Mouse (Mus musculus) embryonic facial prominence, embryonic 10.5 days (tissue): ENCODE data around the gene Ttc39a. TPM values are rescaled to one million over a fixed set of nuclear protein-coding genes. Genes with fewer than 3 reads are reported as not detected.

Experiments used
- DNase-seq: peaks from one replicate; pipeline ENCODE4 v3.0.0-alpha.2; 2017; ENCODE audit warnings: low spot score
- H3K27ac ChIP-seq: fragments of 300-500 bp; sonication (generic); replicated peaks from 2 replicates; pipeline ENCODE4 v1.5.1; 2016; ENCODE audit warnings: mild to moderate bottlenecking
- H3K27me3 ChIP-seq: fragments of 300-500 bp; sonication (generic); replicated peaks from 2 replicates; pipeline ENCODE4 v1.6.1; 2016; ENCODE audit warnings: low read depth, mild to moderate bottlenecking; ENCODE audit not compliant: poor library complexity, severe bottlenecking
- H3K36me3 ChIP-seq: fragments of 300-500 bp; sonication (generic); replicated peaks from 2 replicates; pipeline ENCODE4 v1.6.1; 2016; ENCODE audit warnings: mild to moderate bottlenecking, moderate library complexity
- H3K4me1 ChIP-seq: fragments of 300-500 bp; sonication (generic); 2 replicates; pipeline ENCODE4 v1.6.1; 2016
- H3K4me3 ChIP-seq: fragments of 300-500 bp; sonication (generic); 2 replicates; pipeline ENCODE4 v1.5.1; 2016; ENCODE audit warnings: mild to moderate bottlenecking, moderate library complexity
- H3K9me3 ChIP-seq: fragments of 300-500 bp; sonication (generic); 2 replicates; pipeline ENCODE4 v1.6.1; 2016; ENCODE audit warnings: mild to moderate bottlenecking
- WGBS: fragments of 180-500 bp; shearing (Covaris S2); methylation state at CpG from one replicate; pipeline ENCODE4 v1.1.7; 2016; 5-methylcytosine and 5-hydroxymethylcytosine counted together
- polyA plus RNA-seq: library from polyadenylated mRNA; unstranded; fragments of >200 nt; fragmentation: Nextera tagmentation; extraction: Ambion mirVana; gene quantifications from 2 replicates; pipeline ENCODE4 v1.2.1, GENCODE M21; 2016

The Ttc39a gene
- polyA plus RNA-seq, 1 experiment from 2014 or later, result 5.3 TPM

GRCm38 (mm10) chr4:109423438-109423837, 17.0 kb downstream of the Ttc39a start:
- Histone ChIP-seq H3K4me3 (no peak overlapping the region), H3K27ac (no peak overlapping the region), H3K9me3 (no peaks in the 10 kb centered on the region), H3K36me3 (no peaks in the 10 kb centered on the region), H3K27me3 (no peaks in the 10 kb centered on the region), H3K4me1 (peaks cover 3% of the 10 kb centered on the region; the same call in 1 of the 2 replicates)
- no peak for DNase-seq
- 81% methylated on average over 2 of the region's 2 CpGs for WGBS

GRCm38 (mm10) chr4:109427058-109427457, 20.6 kb downstream of the Ttc39a start:
- no peak overlapping the region for H3K4me3 ChIP-seq
- no peaks in the 10 kb centered on the region for H3K27me3 ChIP-seq
- no peak overlapping the region for H3K27ac ChIP-seq
- WGBS, result 78% methylated on average over 1 of the region's 1 CpGs
- DNase-seq, result no peak
- no peaks in the 10 kb centered on the region for H3K9me3 ChIP-seq
- no peaks in the 10 kb centered on the region for H3K36me3 ChIP-seq
- H3K4me1 ChIP-seq, result peaks cover 6% of the 10 kb centered on the region

- DNase-seq, result no peak
- 90% methylated on average over 7 of the region's 7 CpGs for WGBS
Observed at GRCm38 (mm10) chr4:109430250-109430649, 23.8 kb downstream of the Ttc39a start.

GRCm38 (mm10) chr4:109430854-109431253, 24.4 kb downstream of the Ttc39a start:
- DNase-seq, result peak; percentile 57
- Histone ChIP-seq H3K4me1 (peaks cover 25% of the 10 kb centered on the region), H3K9me3 (no peaks in the 10 kb centered on the region), H3K4me3 (no peak overlapping the region), H3K36me3 (no peaks in the 10 kb centered on the region), H3K27ac (0 out of 2 replicates have a peak overlapping the region, but pooled peaks have one; percentile 21), H3K27me3 (no peaks in the 10 kb centered on the region)
- 48% methylated on average over 13 of the region's 13 CpGs for WGBS

More at GRCm38 (mm10) chr4:109430250-109430649, 23.8 kb downstream of the Ttc39a start:
- no peaks in the 10 kb centered on the region for H3K27me3 ChIP-seq
- H3K4me3 ChIP-seq, result no peak overlapping the region
- H3K27ac ChIP-seq, result no peak overlapping the region
- no peaks in the 10 kb centered on the region for H3K36me3 ChIP-seq
- peaks cover 25% of the 10 kb centered on the region for H3K4me1 ChIP-seq
- no peaks in the 10 kb centered on the region for H3K9me3 ChIP-seq

GRCm38 (mm10) chr4:109432668-109433375, 26.4 kb downstream of the Ttc39a start:
- WGBS, result 58% methylated on average over 16 of the region's 16 CpGs
- Histone ChIP-seq H3K36me3 (no peaks in the 10 kb centered on the region), H3K27ac (peak overlapping the region; percentile 68), H3K4me3 (no peak overlapping the region), H3K4me1 (peaks cover 25% of the 10 kb centered on the region), H3K9me3 (no peaks in the 10 kb centered on the region), H3K27me3 (no peaks in the 10 kb centered on the region)
- peak; percentile 26 for DNase-seq

GRCm38 (mm10) chr4:109433641-109434040, 27.2 kb downstream of the Ttc39a start:
- Histone ChIP-seq H3K4me1 (peaks cover 25% of the 10 kb centered on the region), H3K27me3 (no peaks in the 10 kb centered on the region), H3K27ac (no peak overlapping the region), H3K36me3 (no peaks in the 10 kb centered on the region), H3K9me3 (no peaks in the 10 kb centered on the region), H3K4me3 (no peak overlapping the region)
- no peak for DNase-seq
- 83% methylated on average over 6 of the region's 6 CpGs for WGBS

GRCm38 (mm10) chr4:109434256-109434655, 27.8 kb downstream of the Ttc39a start:
- no peak for DNase-seq
- Histone ChIP-seq H3K36me3 (no peaks in the 10 kb centered on the region), H3K9me3 (no peaks in the 10 kb centered on the region), H3K27me3 (no peaks in the 10 kb centered on the region), H3K4me1 (peaks cover 30% of the 10 kb centered on the region), H3K4me3 (no peak overlapping the region), H3K27ac (no peak overlapping the region)
- 87% methylated on average over 1 of the region's 1 CpGs for WGBS

- no peak overlapping the region for H3K4me3 ChIP-seq
- no peak overlapping the region for H3K27ac ChIP-seq
- H3K36me3 ChIP-seq, result peaks cover 10% of the 10 kb centered on the region
- no peaks in the 10 kb centered on the region for H3K9me3 ChIP-seq
- peaks cover 21% of the 10 kb centered on the region for H3K4me1 ChIP-seq
- DNase-seq, result peak; percentile 76
- H3K27me3 ChIP-seq, result no peaks in the 10 kb centered on the region
- WGBS, result 56% methylated on average over 9 of the region's 9 CpGs
Observed at GRCm38 (mm10) chr4:109437913-109438878, 31.8 kb downstream of the Ttc39a start.

GRCm38 (mm10) chr4:109439101-109439500, 32.7 kb downstream of the Ttc39a start:
- 78% methylated on average over 8 of the region's 8 CpGs for WGBS

GRCm38 (mm10) chr4:109439825-109440248, 33.4 kb downstream of the Ttc39a start:
- peaks cover 17% of the 10 kb centered on the region for H3K36me3 ChIP-seq
- no peaks in the 10 kb centered on the region for H3K9me3 ChIP-seq
- H3K27ac ChIP-seq, result no peak overlapping the region
- WGBS, result 77% methylated on average over 3 of the region's 3 CpGs
- H3K4me1 ChIP-seq, result peaks cover 13% of the 10 kb centered on the region; the same call in 1 of the 2 replicates
- DNase-seq, result no peak
- no peaks in the 10 kb centered on the region for H3K27me3 ChIP-seq
- H3K4me3 ChIP-seq, result no peak overlapping the region

More at GRCm38 (mm10) chr4:109439101-109439500, 32.7 kb downstream of the Ttc39a start:
- DNase-seq, result no peak
- no peaks in the 10 kb centered on the region for H3K27me3 ChIP-seq
- peaks cover 13% of the 10 kb centered on the region; the same call in 1 of the 2 replicates for H3K4me1 ChIP-seq
- H3K4me3 ChIP-seq, result no peak overlapping the region
- H3K9me3 ChIP-seq, result no peaks in the 10 kb centered on the region
- no peak overlapping the region; the same call in 1 of the 2 replicates for H3K27ac ChIP-seq
- H3K36me3 ChIP-seq, result peaks cover 16% of the 10 kb centered on the region

GRCm38 (mm10) chr4:109440381-109440780, 34.0 kb downstream of the Ttc39a start:
- 96% methylated on average over 5 of the region's 5 CpGs for WGBS
- no peaks in the 10 kb centered on the region for H3K27me3 ChIP-seq
- H3K4me1 ChIP-seq, result peaks cover 13% of the 10 kb centered on the region; the same call in 1 of the 2 replicates
- no peak overlapping the region for H3K4me3 ChIP-seq
- DNase-seq, result no peak
- no peak overlapping the region for H3K27ac ChIP-seq
- peaks cover 18% of the 10 kb centered on the region for H3K36me3 ChIP-seq
- no peaks in the 10 kb centered on the region for H3K9me3 ChIP-seq

GRCm38 (mm10) chr4:109441000-109441399, 34.6 kb downstream of the Ttc39a start:
- peaks cover 13% of the 10 kb centered on the region; the same call in 1 of the 2 replicates for H3K4me1 ChIP-seq
- DNase-seq, result no peak
- no peak overlapping the region for H3K4me3 ChIP-seq
- H3K36me3 ChIP-seq, result peaks cover 21% of the 10 kb centered on the region
- H3K27ac ChIP-seq, result no peak overlapping the region
- H3K27me3 ChIP-seq, result no peaks in the 10 kb centered on the region
- no peaks in the 10 kb centered on the region for H3K9me3 ChIP-seq
- WGBS, result 97% methylated on average over 3 of the region's 3 CpGs
